Mouse (Mus musculus) megakaryocyte, embryonic 14.5 days (primary cell): ENCODE results near the gene N4bp1.

Source experiments
- FLI1 ChIP-seq: IDR thresholded peaks from 2 replicates; pipeline ENCODE4 v1.6.1; 2012; ENCODE audit warnings: low read length, inconsistent platforms, mixed read lengths
- GATA1 ChIP-seq: IDR thresholded peaks from 3 replicates; pipeline ENCODE4 v1.6.1; 2012; ENCODE audit warnings: mixed read lengths, low read length, inconsistent platforms, borderline replicate concordance

GRCm38 (mm10) chr8:86901972-86902371, 16.9 kb upstream of the N4bp1 start:
- TF ChIP-seq GATA1 (no peak), FLI1 (no peak)
